Mouse (Mus musculus) ovary, postnatal 10 days (tissue): ENCODE measurements at regions not wholly inside any gene's neighbourhood (a gene's known extent, or its start where the extent isn't known, plus 50 kb on each side); places are given as distances from the start of the nearest gene placed in this dataset.

Source experiments
- DNase-seq: peaks from one replicate; pipeline ENCODE4 v3.0.0; 2022; ENCODE audit warnings: low spot score

- DNase-seq: no peak
Measured at GRCm38 (mm10) chr9:115547625-115548325, 237.6 kb upstream of the Stt3b start.

GRCm38 (mm10) chr9:115548722-115549349, 238.6 kb upstream of the Stt3b start:
- no peak for DNase-seq

GRCm38 (mm10) chr9:115551080-115551479, 240.9 kb upstream of the Stt3b start:
- no peak for DNase-seq

- DNase-seq: no peak
Measured at GRCm38 (mm10) chr9:115551501-115551900, 241.3 kb upstream of the Stt3b start.

GRCm38 (mm10) chr9:115558131-115558530, 247.9 kb upstream of the Stt3b start:
- DNase-seq: no peak

- no peak for DNase-seq
Measured at GRCm38 (mm10) chr9:115559521-115559920, 249.3 kb upstream of the Stt3b start.

GRCm38 (mm10) chr9:115561207-115561606, 251.0 kb upstream of the Stt3b start:
- DNase-seq: no peak

- DNase-seq: no peak
Measured at GRCm38 (mm10) chr9:115562783-115563182, 252.6 kb upstream of the Stt3b start.

GRCm38 (mm10) chr9:115564366-115564765, 254.1 kb upstream of the Stt3b start:
- DNase-seq: no peak

- DNase-seq: no peak
Measured at GRCm38 (mm10) chr9:115568693-115569334, 258.6 kb upstream of the Stt3b start.

GRCm38 (mm10) chr9:115570998-115571397, 260.8 kb upstream of the Stt3b start:
- no peak for DNase-seq

- DNase-seq: no peak
Measured at GRCm38 (mm10) chr9:115581116-115581515, 270.9 kb upstream of the Stt3b start.

GRCm38 (mm10) chr9:115583548-115583947, 273.3 kb upstream of the Stt3b start:
- no peak for DNase-seq

- DNase-seq: no peak
Measured at GRCm38 (mm10) chr9:115584874-115585273, 274.7 kb upstream of the Stt3b start.

- DNase-seq: no peak
Measured at GRCm38 (mm10) chr9:115592466-115592865, 282.2 kb upstream of the Stt3b start.

GRCm38 (mm10) chr9:115600228-115600627, 290.0 kb upstream of the Stt3b start:
- no peak for DNase-seq

GRCm38 (mm10) chr9:115600826-115601225, 290.6 kb upstream of the Stt3b start:
- DNase-seq: no peak

- no peak for DNase-seq
Measured at GRCm38 (mm10) chr9:115602772-115603171, 292.6 kb upstream of the Stt3b start.

- no peak for DNase-seq
Measured at GRCm38 (mm10) chr9:115604450-115604849, 294.2 kb upstream of the Stt3b start.

- no peak for DNase-seq
Measured at GRCm38 (mm10) chr9:115604968-115605682, 294.9 kb upstream of the Stt3b start.

GRCm38 (mm10) chr9:115607961-115608360, 297.7 kb upstream of the Stt3b start:
- DNase-seq: no peak

- no peak for DNase-seq
Measured at GRCm38 (mm10) chr9:115608377-115608776, 298.2 kb upstream of the Stt3b start.

GRCm38 (mm10) chr9:115609904-115610303, 299.4 kb upstream of the Gadl1 start:
- no peak for DNase-seq
